Mouse (Mus musculus) lung, postnatal 0 days (tissue): ENCODE results near the gene Kcng3. TPM values are rescaled to one million over a fixed set of nuclear protein-coding genes. Genes with fewer than 3 reads are reported as not detected.

Source experiments
- ATAC-seq: fragments of 200-750 bp; cut with Nextera tagmentation; 2 replicates; pipeline ENCODE4 v1.8.0; 2017; ENCODE audit warnings: moderate library complexity
- DNase-seq: peaks from one replicate; pipeline ENCODE4 v3.0.0-alpha.2; 2016; ENCODE audit warnings: low spot score
- H3K27ac ChIP-seq: fragments of 300-500 bp; sonication (generic); 2 replicates; pipeline ENCODE4 v1.5.1; 2014; ENCODE audit warnings: antibody characterized with exemption, mild to moderate bottlenecking, low read length, mixed read lengths
- H3K27me3 ChIP-seq: fragments of 300-500 bp; sonication (generic); replicated peaks from 2 replicates; pipeline ENCODE4 v1.6.1; 2014; ENCODE audit warnings: low read length, mixed read lengths; ENCODE audit not compliant: insufficient read depth
- H3K36me3 ChIP-seq: fragments of 300-500 bp; sonication (generic); 2 replicates; pipeline ENCODE4 v1.6.1; 2014; ENCODE audit warnings: low read length, mixed read lengths; ENCODE audit not compliant: insufficient read depth
- H3K4me1 ChIP-seq: fragments of 300-500 bp; sonication (generic); 2 replicates; pipeline ENCODE4 v1.6.1; 2014; ENCODE audit warnings: antibody characterized with exemption, low read depth, low read length, mixed read lengths; ENCODE audit not compliant: insufficient read depth
- H3K4me2 ChIP-seq: fragments of 300-500 bp; sonication (generic); replicated peaks from 2 replicates; pipeline ENCODE4 v1.6.1; 2014; ENCODE audit warnings: low read depth, mild to moderate bottlenecking, low read length, moderate library complexity, mixed read lengths
- H3K4me3 ChIP-seq: fragments of 300-500 bp; sonication (generic); 2 replicates; pipeline ENCODE4 v1.5.1; 2014; ENCODE audit warnings: low read depth, low read length
- H3K9ac ChIP-seq: fragments of 300-500 bp; sonication (generic); replicated peaks from 2 replicates; pipeline ENCODE4 v1.6.1; 2014; ENCODE audit warnings: low read depth, mild to moderate bottlenecking
- H3K9me3 ChIP-seq: fragments of 300-500 bp; sonication (generic); 2 replicates; pipeline ENCODE4 v1.6.1; 2016; ENCODE audit warnings: low read length, mixed read lengths
- CTCF ChIP-seq: IDR thresholded peaks from 2 replicates; pipeline ENCODE4 v1.5.1; 2016; ENCODE audit warnings: antibody characterized with exemption, mild to moderate bottlenecking
- EP300 ChIP-seq: IDR thresholded peaks from 2 replicates; pipeline ENCODE4 v1.6.1; 2016; ENCODE audit warnings: antibody characterized with exemption, mild to moderate bottlenecking, control low read depth
- WGBS: fragments of 180-500 bp; shearing (Covaris S2); extraction: QIAGEN DNeasy Blood & Tissue Kit; methylation state at CpG from one replicate; pipeline ENCODE4 v1.1.7; 2014; 5-methylcytosine and 5-hydroxymethylcytosine counted together
- polyA plus RNA-seq: library from polyadenylated mRNA; unstranded; fragments of >200 nt; fragmentation: Nextera tagmentation; extraction: Ambion mirVana; gene quantifications from 2 replicates; pipeline ENCODE4 v1.2.1, GENCODE M21; 2015

Gene Kcng3
- polyA plus RNA-seq, 1 experiment from 2014 or later, result not detected

DNA sequence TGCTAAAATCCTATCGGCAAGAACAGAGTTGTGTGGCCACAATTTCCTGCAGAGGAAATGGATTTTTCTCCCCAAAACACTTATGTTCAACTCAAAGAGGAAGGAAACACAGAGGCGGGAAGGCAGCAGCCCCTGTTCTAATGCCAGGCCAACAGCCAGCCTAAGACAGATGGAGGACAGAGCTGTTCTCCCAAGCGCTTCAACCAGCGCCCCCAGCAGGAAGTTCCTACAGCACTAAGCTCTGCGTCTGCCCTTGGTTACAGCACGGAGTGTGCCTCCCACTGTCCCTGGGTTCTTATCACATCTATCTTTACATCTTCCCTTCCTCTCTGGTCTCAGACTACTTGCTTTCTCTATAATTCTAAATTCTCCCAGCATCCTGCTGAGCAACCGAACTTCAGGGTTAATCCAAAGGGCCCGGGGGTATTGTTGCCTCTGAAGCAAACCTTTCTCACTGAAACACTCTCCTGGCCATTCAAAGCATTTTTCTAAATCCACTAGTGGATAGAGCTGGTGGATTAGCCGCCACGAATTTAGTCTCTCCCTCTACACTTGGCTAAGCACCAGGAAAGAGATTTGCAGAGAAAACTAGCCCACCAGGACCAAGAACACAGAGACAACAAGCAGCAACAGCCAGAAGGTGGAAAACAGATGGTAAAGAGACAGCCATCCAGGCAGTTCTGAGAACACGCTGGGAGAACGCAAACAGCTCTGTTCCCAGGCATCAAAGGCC is 83.0 kb downstream of the Kcng3 start:
- H3K27me3 ChIP-seq, result no peaks in the 10 kb centered on the region
- ATAC-seq, result no peak
- WGBS, result 42% methylated on average over 12 of the region's 12 CpGs
- no peak overlapping the region for H3K27ac ChIP-seq
- H3K4me3 ChIP-seq, result no peak overlapping the region
- no peak overlapping the region for H3K4me2 ChIP-seq
- H3K9ac ChIP-seq, result no peak overlapping the region
- no peaks in the 10 kb centered on the region for H3K4me1 ChIP-seq
- TF ChIP-seq CTCF, result peak; percentile 51
- no peak for TF ChIP-seq EP300
- no peaks in the 10 kb centered on the region for H3K36me3 ChIP-seq
- H3K9me3 ChIP-seq, result no peaks in the 10 kb centered on the region
- no peak for DNase-seq

DNA sequence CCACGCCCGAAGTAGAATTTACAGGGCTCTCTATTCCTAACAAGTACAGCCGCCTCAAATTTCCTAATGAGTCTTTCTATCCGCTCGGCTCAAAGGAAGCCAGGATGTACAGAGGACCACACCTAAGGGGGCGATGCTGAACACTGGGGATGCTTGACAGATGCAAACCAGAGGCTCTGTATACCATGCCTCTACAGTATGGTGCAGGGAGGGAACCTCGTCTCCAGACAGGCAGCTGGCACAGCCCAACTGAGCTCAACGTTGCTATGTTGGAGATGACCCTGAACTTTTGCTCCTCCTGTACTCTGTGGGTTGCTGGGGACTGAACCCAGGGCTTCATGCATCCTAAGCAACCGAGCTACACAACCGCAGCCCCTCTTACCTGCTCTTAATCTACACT is 84.5 kb downstream of the Kcng3 start:
- Histone ChIP-seq H3K36me3 (no peaks in the 10 kb centered on the region), H3K4me3 (no peak overlapping the region), H3K4me1 (no peaks in the 10 kb centered on the region), H3K27me3 (no peaks in the 10 kb centered on the region), H3K9me3 (no peaks in the 10 kb centered on the region), H3K27ac (no peak overlapping the region), H3K9ac (no peak overlapping the region), H3K4me2 (no peak overlapping the region)
- 57% methylated on average over 10 of the region's 10 CpGs for WGBS
- no peak for ATAC-seq
- no peak for DNase-seq
- no peak for TF ChIP-seq EP300
- TF ChIP-seq CTCF, result no peak

DNA sequence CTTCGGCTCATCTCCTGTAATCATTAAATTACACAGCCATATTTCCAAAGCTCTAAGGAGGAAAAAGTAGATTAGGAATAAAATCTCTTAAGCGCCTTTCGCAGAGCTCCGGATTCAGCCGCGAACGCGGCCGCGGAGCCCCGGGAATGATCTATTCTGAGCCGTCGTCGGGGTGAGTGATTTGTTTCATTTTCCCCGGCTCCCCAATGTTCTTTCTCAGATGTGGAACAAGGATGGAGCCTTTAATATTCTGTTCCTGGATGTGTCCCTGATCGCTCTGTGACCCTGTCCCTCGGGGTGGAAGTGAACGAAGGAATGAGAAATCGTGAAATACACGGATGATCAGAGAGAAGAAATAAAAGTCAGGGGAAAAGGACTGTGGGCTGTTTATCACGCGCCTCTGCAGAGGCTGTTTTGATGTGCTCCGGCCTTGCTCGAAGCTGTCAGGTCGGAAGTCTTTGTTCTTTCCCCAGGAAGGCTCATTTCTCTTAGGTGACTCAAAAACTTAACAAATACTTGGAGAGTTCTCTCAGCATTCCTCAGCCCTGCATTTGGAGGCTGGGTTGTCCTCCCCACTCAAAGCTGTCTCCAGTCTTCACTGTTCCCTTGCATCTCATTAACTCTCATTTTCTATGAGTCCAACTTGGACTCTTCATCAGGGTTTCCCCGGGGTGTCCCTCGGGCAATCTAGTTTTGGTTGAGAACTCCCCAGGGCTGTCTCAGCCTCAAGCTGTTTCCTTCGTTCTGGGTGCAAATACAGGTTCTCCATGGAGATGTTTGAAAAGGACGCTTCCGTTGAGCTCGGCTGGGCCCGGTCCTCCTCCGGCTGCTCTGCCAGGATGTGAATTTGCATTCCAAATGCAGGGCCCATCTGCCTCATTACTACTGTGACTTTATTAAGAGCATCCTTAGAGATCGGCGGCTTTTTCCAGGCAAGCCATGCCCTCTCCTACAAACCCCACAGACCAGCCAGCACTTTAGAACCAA is 85.6 kb downstream of the Kcng3 start:
- H3K27ac ChIP-seq, result no peak overlapping the region
- H3K27me3 ChIP-seq, result no peaks in the 10 kb centered on the region
- H3K9me3 ChIP-seq, result no peaks in the 10 kb centered on the region
- peak; percentile 47 for ATAC-seq
- H3K4me2 ChIP-seq, result peak overlapping the region; percentile 57
- H3K4me1 ChIP-seq, result no peaks in the 10 kb centered on the region
- DNase-seq, result peak; percentile 54
- 8% methylated on average over 35 of the region's 35 CpGs for WGBS
- H3K36me3 ChIP-seq, result no peaks in the 10 kb centered on the region
- H3K9ac ChIP-seq, result 0 out of 2 replicates have a peak overlapping the region, but pooled peaks have one; percentile 24
- H3K4me3 ChIP-seq, result peak overlapping the region; percentile 37
- TF ChIP-seq EP300 (no peak), CTCF (no peak)

DNA sequence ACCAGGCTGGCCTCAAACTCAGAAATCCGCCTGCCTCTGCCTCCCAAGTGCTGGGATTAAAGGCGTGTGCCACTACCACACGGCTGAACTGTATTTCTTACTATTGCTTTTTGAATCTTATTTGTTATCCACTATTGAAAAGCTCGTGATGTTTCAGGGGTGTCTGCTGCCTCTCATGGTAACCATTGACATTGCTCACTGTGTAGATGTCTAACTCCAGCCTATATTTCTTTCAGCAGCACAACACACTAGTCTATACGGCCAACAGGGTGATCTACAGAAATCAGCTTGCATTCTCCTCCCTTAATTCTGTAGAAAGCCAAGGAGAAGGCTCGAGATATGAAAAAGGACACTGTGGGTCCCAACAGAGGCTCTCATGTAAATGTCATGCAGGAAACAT is 86.4 kb downstream of the Kcng3 start:
- DNase-seq, result peak; percentile 25
- H3K9me3 ChIP-seq, result no peaks in the 10 kb centered on the region
- no peaks in the 10 kb centered on the region for H3K4me1 ChIP-seq
- H3K4me3 ChIP-seq, result peak overlapping the region; percentile 37
- TF ChIP-seq EP300, result no peak
- TF ChIP-seq CTCF, result no peak
- H3K27me3 ChIP-seq, result no peaks in the 10 kb centered on the region
- peak overlapping the region; percentile 57; the same call in 1 of the 2 replicates for H3K4me2 ChIP-seq
- no peak for ATAC-seq
- 74% methylated on average over 6 of the region's 6 CpGs for WGBS
- H3K9ac ChIP-seq, result 0 out of 2 replicates have a peak overlapping the region, but pooled peaks have one; percentile 24
- no peak overlapping the region for H3K27ac ChIP-seq
- no peaks in the 10 kb centered on the region for H3K36me3 ChIP-seq

- Histone ChIP-seq H3K36me3 (no peaks in the 10 kb centered on the region), H3K4me3 (no peak overlapping the region), H3K9me3 (no peaks in the 10 kb centered on the region), H3K27ac (no peak overlapping the region), H3K9ac (no peak overlapping the region), H3K4me2 (no peak overlapping the region), H3K27me3 (no peaks in the 10 kb centered on the region), H3K4me1 (no peaks in the 10 kb centered on the region)
- TF ChIP-seq EP300 (no peak), CTCF (no peak)
- no peak for ATAC-seq
- no peak for DNase-seq
- 69% methylated on average over 2 of the region's 2 CpGs for WGBS
Observed at GRCm38 (mm10) chr17:83542424-83542823, 89.3 kb downstream of the Kcng3 start.

GRCm38 (mm10) chr17:83539262-83540037 is 92.2 kb downstream of the Kcng3 start:
- Histone ChIP-seq H3K4me2 (no peak overlapping the region), H3K36me3 (no peaks in the 10 kb centered on the region), H3K9ac (no peak overlapping the region), H3K27me3 (no peaks in the 10 kb centered on the region), H3K4me1 (no peaks in the 10 kb centered on the region), H3K27ac (no peak overlapping the region), H3K9me3 (no peaks in the 10 kb centered on the region), H3K4me3 (no peak overlapping the region)
- no peak for DNase-seq
- no peak for TF ChIP-seq EP300
- TF ChIP-seq CTCF, result no peak
- no peak for ATAC-seq
- WGBS, result 49% methylated on average over 12 of the region's 12 CpGs
